Mouse (Mus musculus) E14TG2a.4 (cell line): ENCODE data around the gene 4930518I15Rik.

Source experiments
- CTCF ChIP-seq: conservative IDR thresholded peaks from 2 replicates; pipeline ENCODE4 v1.5.1; 2014; ENCODE audit warnings: low read length
- NANOG ChIP-seq: IDR thresholded peaks from 2 replicates; pipeline ENCODE4 v1.6.1; 2014; ENCODE audit warnings: borderline replicate concordance, low read length, mixed read lengths

GRCm38 (mm10) chr2:156834336-156834735, 23.4 kb downstream of the 4930518I15Rik start:
- no peak for TF ChIP-seq CTCF
- TF ChIP-seq NANOG, result no peak
